Mouse (Mus musculus) spleen, postnatal 14 days (tissue): ENCODE data around the gene Fam210b.

ENCODE experiments used
- DNase-seq, 2 experiments: peaks; one replicate each; pipeline ENCODE4 v3.0.0; 2021 to 2022; ENCODE audit warnings: low spot score in 2 of 2

The Fam210b gene

GRCm38 (mm10) chr2:172401116-172401825 is 55.9 kb downstream of the Fam210b start:
- peak in 1 of 2 experiments; percentile 34 for DNase-seq

GRCm38 (mm10) chr2:172404239-172404638 is 58.9 kb downstream of the Fam210b start:
- no peak for DNase-seq

GRCm38 (mm10) chr2:172405011-172405410 is 59.6 kb downstream of the Fam210b start:
- no peak for DNase-seq
